Mouse (Mus musculus) limb, embryonic 15.5 days (tissue): ENCODE data around the gene Ugt2b1. TPM values are rescaled to one million over a fixed set of nuclear protein-coding genes. Genes with fewer than 3 reads are reported as not detected.

Experiments
- ATAC-seq: fragments of 200-750 bp; cut with Nextera tagmentation; 2 replicates; pipeline ENCODE4 v1.8.0; 2017; ENCODE audit warnings: low read depth, moderate TSS enrichment; ENCODE audit not compliant: insufficient number of reproducible peaks, low FRiP score, low TSS enrichment
- H3K27ac ChIP-seq: fragments of 300-500 bp; sonication (generic); 2 replicates; pipeline ENCODE4 v1.5.1; 2015; ENCODE audit warnings: moderate library complexity, mild to moderate bottlenecking, inconsistent platforms
- H3K27me3 ChIP-seq: fragments of 300-500 bp; sonication (generic); 2 replicates; pipeline ENCODE4 v1.6.1; 2015; ENCODE audit warnings: inconsistent platforms
- H3K36me3 ChIP-seq: fragments of 300-500 bp; sonication (generic); 2 replicates; pipeline ENCODE4 v1.6.1; 2015; ENCODE audit warnings: inconsistent platforms
- H3K4me1 ChIP-seq: fragments of 300-500 bp; sonication (generic); 2 replicates; pipeline ENCODE4 v1.6.1; 2015; ENCODE audit warnings: inconsistent platforms
- H3K4me2 ChIP-seq: fragments of 300-500 bp; sonication (generic); 2 replicates; pipeline ENCODE4 v1.6.1; 2015; ENCODE audit warnings: mild to moderate bottlenecking, inconsistent platforms
- H3K4me3 ChIP-seq: fragments of 300-500 bp; sonication (generic); 2 replicates; pipeline ENCODE4 v1.5.1; 2015; ENCODE audit warnings: mild to moderate bottlenecking, inconsistent platforms
- H3K9ac ChIP-seq: fragments of 300-500 bp; sonication (generic); 2 replicates; pipeline ENCODE4 v1.6.1; 2015; ENCODE audit warnings: inconsistent platforms
- H3K9me3 ChIP-seq: fragments of 300-500 bp; sonication (generic); 2 replicates; pipeline ENCODE4 v1.6.1; 2016; ENCODE audit warnings: inconsistent platforms
- WGBS: fragments of 180-500 bp; shearing (Covaris S2); methylation state at CpG from one replicate; pipeline ENCODE4 v1.1.7; 2015; 5-methylcytosine and 5-hydroxymethylcytosine counted together
- polyA plus RNA-seq: library from polyadenylated mRNA; unstranded; fragments of >200 nt; fragmentation: Nextera tagmentation; extraction: Ambion mirVana; gene quantifications from 2 replicates; pipeline ENCODE4 v1.2.1, GENCODE M21; 2015

Ugt2b1 gene
- polyA plus RNA-seq, 1 experiment from 2014 or later, result not detected

GRCm38 (mm10) chr5:86887081-86887480, 39.2 kb downstream of the Ugt2b1 start:
- no peak for ATAC-seq

GRCm38 (mm10) chr5:86886620-86887019, 39.7 kb downstream of the Ugt2b1 start:
- Histone ChIP-seq H3K9me3 (no peaks in the 10 kb centered on the region), H3K4me2 (no peak overlapping the region), H3K4me3 (no peak overlapping the region), H3K27ac (no peak overlapping the region), H3K27me3 (no peaks in the 10 kb centered on the region), H3K9ac (no peak overlapping the region), H3K4me1 (no peaks in the 10 kb centered on the region), H3K36me3 (no peaks in the 10 kb centered on the region)
- ATAC-seq, result no peak
- 47% methylated on average over 3 of the region's 3 CpGs for WGBS

More at GRCm38 (mm10) chr5:86887081-86887480, 39.2 kb downstream of the Ugt2b1 start:
- Histone ChIP-seq H3K4me1 (no peaks in the 10 kb centered on the region), H3K9me3 (no peaks in the 10 kb centered on the region), H3K36me3 (no peaks in the 10 kb centered on the region), H3K4me2 (no peak overlapping the region), H3K27me3 (no peaks in the 10 kb centered on the region), H3K9ac (no peak overlapping the region), H3K4me3 (no peak overlapping the region), H3K27ac (no peak overlapping the region)
- 78% methylated on average over 1 of the region's 1 CpGs for WGBS

GRCm38 (mm10) chr5:86871877-86872276, 54.5 kb downstream of the Ugt2b1 start:
- H3K4me3 ChIP-seq, result no peak overlapping the region
- no peak for ATAC-seq
- WGBS, result 47% methylated on average over 1 of the region's 1 CpGs
- H3K4me2 ChIP-seq, result no peak overlapping the region
- no peaks in the 10 kb centered on the region for H3K9me3 ChIP-seq
- no peaks in the 10 kb centered on the region for H3K36me3 ChIP-seq
- no peak overlapping the region for H3K9ac ChIP-seq
- H3K27me3 ChIP-seq, result no peaks in the 10 kb centered on the region
- no peak overlapping the region for H3K27ac ChIP-seq
- no peaks in the 10 kb centered on the region for H3K4me1 ChIP-seq

Other genes with a start within 250 kb of the Ugt2b1 start
- 0.04 and 0.06 TPM in 2 replicates for gene Tmprss11e, start 180.7 kb downstream of the Ugt2b1 start, polyA plus RNA-seq
- 34.2 and 37.2 TPM in 2 replicates for gene Ythdc1, start 122.3 kb downstream of the Ugt2b1 start, polyA plus RNA-seq
- 0.12 and 0.19 TPM in 2 replicates for gene Ugt2b34, start 19.6 kb downstream of the Ugt2b1 start, polyA plus RNA-seq
- gene Ugt2b35, start 74.3 kb upstream of the Ugt2b1 start, polyA plus RNA-seq, result not detected in 2 replicates
- gene Ugt2b36, start 166.0 kb upstream of the Ugt2b1 start, polyA plus RNA-seq, result not detected in 2 replicates
- gene Ugt2b5, start 213.8 kb upstream of the Ugt2b1 start, polyA plus RNA-seq, result not detected in 2 replicates